Mouse (Mus musculus): ENCODE results near the gene Gm42906. TPM values are rescaled to one million over a fixed set of nuclear protein-coding genes. Genes with fewer than 3 reads are reported as not detected.
A peak's percentile ranks its signal among the peaks of the same experiment; 100 is the strongest.

The Gm42906 gene
- polyA plus RNA-seq, 1 experiment from 2014 or later, result 0.52 TPM

GRCm38 (mm10) chr5:151185286-151185856, 242.6 kb downstream of the Gm42906 start:
- ATAC-seq (ENCODE audit: low FRiP score, low TSS enrichment), result no peak
- TF ChIP-seq CTCF (IDR thresholded peaks at IDR 0.05; ENCODE audit: low read depth) (no peak), EP300 (optimal IDR thresholded peaks at IDR 0.05) (no peak)
- WGBS, result 60% methylated on average over 8 of the region's 8 CpGs
- no peaks in the 10 kb centered on the region for H3K9me3 ChIP-seq (ENCODE audit: control insufficient read depth, low read length)
- no peak overlapping the region for H3K4me2 ChIP-seq (replicated peaks; ENCODE audit: low read depth)
- H3K27me3 ChIP-seq (ENCODE audit: control insufficient read depth, insufficient read depth, low read length), result no peaks in the 10 kb centered on the region
- no peak overlapping the region for H3K27ac ChIP-seq (replicated peaks)
- DNase-seq (ENCODE audit: low spot score), result no peak
- H3K4me1 ChIP-seq (replicated peaks; ENCODE audit: control insufficient read depth, insufficient read depth), result no peaks in the 10 kb centered on the region
- H3K9ac ChIP-seq (ENCODE audit: low read length), result no peak overlapping the region
- H3K36me3 ChIP-seq (ENCODE audit: control insufficient read depth, insufficient read depth, low read length), result no peaks in the 10 kb centered on the region
- no peak overlapping the region for H3K4me3 ChIP-seq (ENCODE audit: low read depth, low read length)

DNA sequence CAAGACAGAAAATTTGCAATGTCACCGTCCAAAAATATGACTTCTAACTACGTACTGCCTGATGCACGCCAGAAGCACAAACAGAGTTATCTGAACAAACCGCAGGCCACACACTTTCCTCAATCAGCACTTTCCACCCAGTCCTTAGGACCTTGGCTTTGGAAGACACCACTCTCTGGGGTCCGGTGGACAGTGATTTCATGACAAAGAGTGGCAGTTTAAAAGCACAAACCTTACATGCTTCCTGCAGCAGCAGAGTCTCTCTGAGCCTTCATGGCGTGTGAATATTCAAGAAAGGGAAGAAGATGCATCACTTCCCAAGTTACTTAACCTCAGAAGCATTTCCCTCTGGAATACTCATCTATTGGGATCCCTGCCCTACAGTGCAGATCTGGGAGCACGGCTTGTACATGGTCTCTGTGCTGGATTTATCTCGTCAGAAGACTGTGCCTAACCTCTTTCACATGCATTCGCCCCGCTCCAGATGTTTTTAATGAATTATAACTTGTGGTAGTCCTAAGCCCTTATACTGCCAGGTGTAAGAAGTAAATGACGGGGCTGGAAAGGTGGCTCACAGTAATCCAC, 244.2 kb downstream of the Gm42906 start:
- no peak overlapping the region for H3K9ac ChIP-seq (ENCODE audit: low read length)
- no peaks in the 10 kb centered on the region for H3K4me1 ChIP-seq (replicated peaks; ENCODE audit: control insufficient read depth, insufficient read depth)
- DNase-seq (ENCODE audit: low spot score) (no peak), ATAC-seq (ENCODE audit: low FRiP score, low TSS enrichment) (peak; percentile 61; the same call in 1 of the 2 replicates)
- H3K9me3 ChIP-seq (ENCODE audit: control insufficient read depth, low read length), result no peaks in the 10 kb centered on the region
- H3K4me3 ChIP-seq (ENCODE audit: low read depth, low read length), result no peak overlapping the region
- no peak for TF ChIP-seq EP300 (optimal IDR thresholded peaks at IDR 0.05)
- no peak for TF ChIP-seq CTCF (IDR thresholded peaks at IDR 0.05; ENCODE audit: low read depth)
- no peak overlapping the region for H3K4me2 ChIP-seq (replicated peaks; ENCODE audit: low read depth)
- H3K36me3 ChIP-seq (ENCODE audit: control insufficient read depth, insufficient read depth, low read length), result no peaks in the 10 kb centered on the region
- WGBS, result 67% methylated on average over 11 of the region's 11 CpGs
- H3K27me3 ChIP-seq (ENCODE audit: control insufficient read depth, insufficient read depth, low read length), result no peaks in the 10 kb centered on the region
- no peak overlapping the region for H3K27ac ChIP-seq (replicated peaks)

DNA sequence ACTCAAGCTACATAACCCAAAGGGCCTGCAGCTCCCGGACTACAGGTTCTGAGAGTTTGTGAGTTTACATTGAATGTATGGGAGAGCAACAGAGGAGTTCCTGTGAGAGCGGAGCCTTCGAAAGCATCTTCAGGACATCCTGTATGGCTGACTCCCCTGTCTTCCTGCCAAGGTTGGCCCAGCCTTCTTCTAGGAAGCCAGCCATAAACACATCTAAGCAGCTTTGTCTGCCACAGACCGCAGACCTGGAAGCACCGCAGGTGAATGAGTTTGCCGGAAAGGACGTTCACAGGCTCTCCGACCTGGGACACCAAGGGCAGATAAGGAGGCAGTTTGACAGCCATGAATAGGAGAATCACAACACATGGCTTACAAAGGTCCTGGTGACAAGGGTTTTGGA, 246.7 kb downstream of the Gm42906 start:
- no peaks in the 10 kb centered on the region for H3K36me3 ChIP-seq (ENCODE audit: control insufficient read depth, insufficient read depth, low read length)
- ATAC-seq (ENCODE audit: low FRiP score, low TSS enrichment) (no peak), DNase-seq (ENCODE audit: low spot score) (no peak)
- no peak overlapping the region for H3K9ac ChIP-seq (ENCODE audit: low read length)
- H3K4me1 ChIP-seq (replicated peaks; ENCODE audit: control insufficient read depth, insufficient read depth), result no peaks in the 10 kb centered on the region
- no peak overlapping the region for H3K4me3 ChIP-seq (ENCODE audit: low read depth, low read length)
- no peaks in the 10 kb centered on the region for H3K27me3 ChIP-seq (ENCODE audit: control insufficient read depth, insufficient read depth, low read length)
- TF ChIP-seq CTCF (IDR thresholded peaks at IDR 0.05; ENCODE audit: low read depth), result no peak
- TF ChIP-seq EP300 (optimal IDR thresholded peaks at IDR 0.05), result no peak
- H3K4me2 ChIP-seq (replicated peaks; ENCODE audit: low read depth), result no peak overlapping the region
- 87% methylated on average over 8 of the region's 8 CpGs for WGBS
- H3K27ac ChIP-seq (replicated peaks), result no peak overlapping the region
- no peaks in the 10 kb centered on the region for H3K9me3 ChIP-seq (ENCODE audit: control insufficient read depth, low read length)

- Histone ChIP-seq H3K27ac (replicated peaks) (no peak overlapping the region), H3K27me3 (ENCODE audit: control insufficient read depth, insufficient read depth, low read length) (no peaks in the 10 kb centered on the region), H3K4me2 (replicated peaks; ENCODE audit: low read depth) (no peak overlapping the region), H3K9ac (ENCODE audit: low read length) (no peak overlapping the region), H3K36me3 (ENCODE audit: control insufficient read depth, insufficient read depth, low read length) (no peaks in the 10 kb centered on the region), H3K4me1 (replicated peaks; ENCODE audit: control insufficient read depth, insufficient read depth) (no peaks in the 10 kb centered on the region), H3K9me3 (ENCODE audit: control insufficient read depth, low read length) (no peaks in the 10 kb centered on the region), H3K4me3 (ENCODE audit: low read depth, low read length) (no peak overlapping the region)
- DNase-seq (ENCODE audit: low spot score), result no peak
- ATAC-seq (ENCODE audit: low FRiP score, low TSS enrichment), result no peak
- 62% methylated on average over 9 of the region's 9 CpGs for WGBS
- TF ChIP-seq EP300 (optimal IDR thresholded peaks at IDR 0.05) (no peak), CTCF (IDR thresholded peaks at IDR 0.05; ENCODE audit: low read depth) (no peak)
Measured at GRCm38 (mm10) chr5:151180176-151180785, 247.7 kb downstream of the Gm42906 start.

DNA sequence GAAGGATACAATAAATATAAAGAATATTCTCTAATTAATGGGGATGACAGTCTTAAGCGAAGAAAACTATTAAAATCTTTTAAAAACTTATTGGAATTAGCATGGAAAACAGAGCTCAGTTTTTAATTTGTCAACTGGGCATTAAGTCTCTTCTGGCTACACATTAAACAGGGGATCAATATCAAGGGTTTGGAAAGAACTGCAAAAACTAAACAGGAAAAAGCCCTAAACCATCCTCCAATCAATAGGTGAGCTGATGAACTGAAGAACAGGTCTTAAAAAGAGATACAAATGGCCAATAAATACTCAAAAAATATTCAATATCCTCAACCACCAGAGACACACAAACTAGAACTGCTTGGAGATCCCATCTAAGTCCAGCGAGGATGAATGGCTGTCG, 250.8 kb downstream of the Gm42906 start:
- Histone ChIP-seq H3K9ac (ENCODE audit: low read length) (no peak overlapping the region), H3K36me3 (ENCODE audit: control insufficient read depth, insufficient read depth, low read length) (no peaks in the 10 kb centered on the region), H3K9me3 (ENCODE audit: control insufficient read depth, low read length) (no peaks in the 10 kb centered on the region), H3K4me2 (replicated peaks; ENCODE audit: low read depth) (no peak overlapping the region), H3K27me3 (ENCODE audit: control insufficient read depth, insufficient read depth, low read length) (no peaks in the 10 kb centered on the region), H3K4me1 (replicated peaks; ENCODE audit: control insufficient read depth, insufficient read depth) (no peaks in the 10 kb centered on the region; the same call in 1 of the 2 replicates), H3K4me3 (ENCODE audit: low read depth, low read length) (no peak overlapping the region), H3K27ac (replicated peaks) (no peak overlapping the region)
- 93% methylated on average over 3 of the region's 3 CpGs for WGBS
- ATAC-seq (ENCODE audit: low FRiP score, low TSS enrichment), result no peak
- DNase-seq (ENCODE audit: low spot score), result no peak
- no peak for TF ChIP-seq EP300 (optimal IDR thresholded peaks at IDR 0.05)
- no peak for TF ChIP-seq CTCF (IDR thresholded peaks at IDR 0.05; ENCODE audit: low read depth)

DNA sequence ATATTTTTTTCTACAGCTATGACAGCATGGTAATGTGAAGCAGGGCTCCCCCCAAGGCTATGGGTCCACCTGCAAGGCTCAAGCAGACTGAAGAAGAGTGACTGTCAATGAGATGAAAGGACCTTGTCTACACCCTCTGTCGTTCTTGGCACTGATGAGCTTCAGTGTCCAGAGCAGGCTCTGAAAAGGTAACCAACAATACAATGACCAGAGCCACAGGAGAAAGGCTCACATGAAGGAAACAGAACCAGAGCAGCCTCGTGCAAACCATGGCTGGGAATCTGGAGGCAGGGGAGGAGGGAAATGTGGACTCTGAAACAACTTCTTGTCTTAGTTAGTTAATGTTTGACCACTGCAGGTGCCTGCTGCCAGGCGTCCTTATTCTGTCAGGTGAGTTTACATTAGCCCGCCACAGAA, 252.1 kb downstream of the Gm42906 start:
- Histone ChIP-seq H3K36me3 (ENCODE audit: control insufficient read depth, insufficient read depth, low read length) (no peaks in the 10 kb centered on the region), H3K4me3 (ENCODE audit: low read depth, low read length) (no peak overlapping the region), H3K9me3 (ENCODE audit: control insufficient read depth, low read length) (no peaks in the 10 kb centered on the region), H3K4me2 (replicated peaks; ENCODE audit: low read depth) (no peak overlapping the region), H3K9ac (ENCODE audit: low read length) (no peak overlapping the region), H3K27ac (replicated peaks) (0 out of 2 replicates have a peak overlapping the region, but pooled peaks have one; percentile 49), H3K27me3 (ENCODE audit: control insufficient read depth, insufficient read depth, low read length) (no peaks in the 10 kb centered on the region), H3K4me1 (replicated peaks; ENCODE audit: control insufficient read depth, insufficient read depth) (no peaks in the 10 kb centered on the region; the same call in 1 of the 2 replicates)
- no peak for TF ChIP-seq EP300 (optimal IDR thresholded peaks at IDR 0.05)
- TF ChIP-seq CTCF (IDR thresholded peaks at IDR 0.05; ENCODE audit: low read depth), result no peak
- ATAC-seq (ENCODE audit: low FRiP score, low TSS enrichment) (peak; percentile 90), DNase-seq (ENCODE audit: low spot score) (peak; percentile 75)
- 35% methylated on average over 4 of the region's 4 CpGs for WGBS

Data from stomach, postnatal 0 days (tissue).